Mouse (Mus musculus) stomach, postnatal 0 days (tissue): Measurements from ENCODE around the gene Abraxas2.

ENCODE experiments used
- CTCF ChIP-seq: IDR thresholded peaks from 2 replicates; pipeline ENCODE4 v1.5.1; 2016; ENCODE audit warnings: antibody characterized with exemption, low read depth, mild to moderate bottlenecking, moderate library complexity
- EP300 ChIP-seq: optimal IDR thresholded peaks from 2 replicates; pipeline ENCODE3; 2016; ENCODE audit warnings: antibody characterized with exemption

DNA sequence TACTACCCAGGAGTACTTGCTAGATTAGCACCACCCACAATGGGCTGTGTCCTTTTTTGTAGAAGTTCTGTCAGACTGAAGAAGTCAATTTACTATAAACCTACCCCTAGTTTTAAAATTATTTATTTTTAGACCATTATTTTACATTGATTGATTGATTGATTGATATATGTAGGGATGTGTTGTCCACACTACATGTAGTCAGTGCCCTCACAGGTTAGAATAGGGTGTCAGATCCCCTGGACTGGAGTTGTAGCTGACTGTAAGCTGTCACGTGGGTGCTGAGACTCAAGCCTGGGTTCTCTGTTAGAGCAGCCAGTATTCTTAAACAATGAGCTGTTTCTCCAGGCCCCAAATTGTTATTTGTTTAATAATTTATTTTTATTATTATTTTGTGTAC lies 34.3 kb downstream of the Abraxas2 start:
- no peak for TF ChIP-seq CTCF
- no peak for TF ChIP-seq EP300
